Mouse (Mus musculus) forebrain, embryonic 10.5 days (tissue): ENCODE results near the gene Tspan4. TPM values are rescaled to one million over a fixed set of nuclear protein-coding genes. Genes with fewer than 3 reads are reported as not detected.

ENCODE experiments used
- DNase-seq: peaks from one replicate; pipeline ENCODE4 v3.0.0-alpha.2; 2017; ENCODE audit warnings: low spot score; ENCODE audit errors: extremely low spot score
- H3K27ac ChIP-seq: fragments of 300-500 bp; sonication (generic); 2 replicates; pipeline ENCODE4 v1.5.1; 2016; ENCODE audit warnings: mild to moderate bottlenecking
- H3K27me3 ChIP-seq: fragments of 300-500 bp; sonication (generic); 2 replicates; pipeline ENCODE4 v1.6.1; 2016; ENCODE audit warnings: mild to moderate bottlenecking; ENCODE audit not compliant: poor library complexity, severe bottlenecking
- H3K36me3 ChIP-seq: fragments of 300-500 bp; sonication (generic); replicated peaks from 2 replicates; pipeline ENCODE4 v1.6.1; 2016; ENCODE audit warnings: mild to moderate bottlenecking, moderate library complexity
- H3K4me1 ChIP-seq: fragments of 300-500 bp; sonication (generic); 2 replicates; pipeline ENCODE4 v1.6.1; 2016
- H3K4me3 ChIP-seq: fragments of 300-500 bp; sonication (generic); 2 replicates; pipeline ENCODE4 v1.5.1; 2016; ENCODE audit warnings: mild to moderate bottlenecking, moderate library complexity
- H3K9me3 ChIP-seq: fragments of 300-500 bp; sonication (generic); 2 replicates; pipeline ENCODE4 v1.6.1; 2016; ENCODE audit warnings: mild to moderate bottlenecking, moderate library complexity
- WGBS: fragments of 180-500 bp; shearing (Covaris S2); methylation state at CpG from one replicate; pipeline ENCODE4 v1.1.7; 2016; 5-methylcytosine and 5-hydroxymethylcytosine counted together
- polyA plus RNA-seq: library from polyadenylated mRNA; unstranded; fragments of >200 nt; fragmentation: Nextera tagmentation; extraction: Ambion mirVana; gene quantifications from 2 replicates; pipeline ENCODE4 v1.2.1, GENCODE M21; 2016

Gene Tspan4
- polyA plus RNA-seq, 1 experiment from 2014 or later, result 31.4 TPM

DNA sequence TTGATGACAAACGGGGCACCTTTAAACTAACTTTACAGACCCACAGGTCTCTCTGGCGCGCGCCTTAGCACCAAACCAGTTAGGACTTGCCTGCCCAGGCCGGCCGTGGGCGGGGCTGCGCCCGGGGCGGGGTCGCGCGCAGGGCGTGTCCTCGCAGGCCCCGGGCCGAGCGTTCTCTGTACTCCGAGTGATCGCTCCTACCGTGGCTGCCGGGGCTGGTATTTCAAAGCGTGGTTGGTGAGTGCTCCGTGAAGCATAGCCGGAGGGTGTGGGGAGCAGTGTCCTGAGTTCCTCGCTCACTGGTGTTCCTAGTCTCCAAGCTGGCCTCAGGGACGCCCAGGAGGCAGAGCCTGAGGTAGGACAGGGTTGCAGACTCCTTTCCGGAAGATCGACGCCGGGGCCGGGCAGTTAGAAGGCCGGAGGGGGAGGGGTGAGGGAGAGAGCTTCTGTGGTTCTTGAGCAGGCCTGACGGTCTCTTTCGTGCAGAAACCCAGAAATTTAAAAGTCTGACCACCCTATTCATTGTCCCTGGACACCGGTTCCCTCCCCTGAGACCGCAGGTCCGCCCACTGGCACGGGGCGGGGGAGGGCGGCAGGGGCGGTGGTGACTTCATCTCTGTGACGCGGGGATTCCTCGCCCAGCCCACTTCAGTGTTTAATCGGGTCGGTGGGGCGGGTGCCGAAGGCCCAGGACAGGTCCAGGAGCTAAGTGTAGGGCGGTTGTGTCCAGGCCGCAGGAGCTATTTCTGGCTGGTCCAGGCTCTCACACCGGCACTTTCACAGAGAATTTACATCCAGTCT is 7.6 kb upstream of the Tspan4 start, which contains the start of gene Cd151:
Cd151 (plus strand) TSS at position 163 of the 801 bp plus-strand sequence.
- Histone ChIP-seq H3K9me3 (no peaks in the 10 kb centered on the region), H3K4me1 (peaks cover 76% of the 10 kb centered on the region), H3K36me3 (peaks cover 36% of the 10 kb centered on the region), H3K27me3 (peaks cover 48% of the 10 kb centered on the region), H3K27ac (peak within 1 kb of the TSS; percentile 91), H3K4me3 (peak within 1 kb of the TSS; percentile 77)
- under 1% methylated on average over 52 of the region's 52 CpGs for WGBS
- peak; percentile 81 for DNase-seq

DNA sequence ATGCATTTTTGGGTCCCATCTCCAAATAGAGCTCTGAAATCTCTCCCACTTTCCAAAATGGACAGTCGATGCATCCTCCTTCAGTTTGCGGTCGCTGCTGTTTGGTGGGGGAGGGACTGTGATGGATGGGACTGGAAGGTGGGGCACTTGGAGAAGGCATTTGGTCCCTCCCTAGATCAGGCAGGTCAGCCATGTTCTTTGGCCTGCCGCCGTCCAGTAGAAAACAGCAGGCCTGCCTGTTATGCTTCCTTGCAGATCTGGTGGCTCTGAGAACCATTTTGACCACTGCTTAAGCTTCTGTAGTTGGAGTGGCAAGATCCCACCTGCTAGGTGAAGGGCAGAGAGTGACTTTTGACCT is 6.9 kb upstream of the Tspan4 start:
- Histone ChIP-seq H3K4me1 (peaks cover 73% of the 10 kb centered on the region), H3K9me3 (no peaks in the 10 kb centered on the region), H3K36me3 (peaks cover 41% of the 10 kb centered on the region), H3K27ac (peak overlapping the region; percentile 91), H3K27me3 (peaks cover 40% of the 10 kb centered on the region), H3K4me3 (peak overlapping the region; percentile 77)
- DNase-seq, result no peak
- 24% methylated on average over 5 of the region's 5 CpGs for WGBS

DNA sequence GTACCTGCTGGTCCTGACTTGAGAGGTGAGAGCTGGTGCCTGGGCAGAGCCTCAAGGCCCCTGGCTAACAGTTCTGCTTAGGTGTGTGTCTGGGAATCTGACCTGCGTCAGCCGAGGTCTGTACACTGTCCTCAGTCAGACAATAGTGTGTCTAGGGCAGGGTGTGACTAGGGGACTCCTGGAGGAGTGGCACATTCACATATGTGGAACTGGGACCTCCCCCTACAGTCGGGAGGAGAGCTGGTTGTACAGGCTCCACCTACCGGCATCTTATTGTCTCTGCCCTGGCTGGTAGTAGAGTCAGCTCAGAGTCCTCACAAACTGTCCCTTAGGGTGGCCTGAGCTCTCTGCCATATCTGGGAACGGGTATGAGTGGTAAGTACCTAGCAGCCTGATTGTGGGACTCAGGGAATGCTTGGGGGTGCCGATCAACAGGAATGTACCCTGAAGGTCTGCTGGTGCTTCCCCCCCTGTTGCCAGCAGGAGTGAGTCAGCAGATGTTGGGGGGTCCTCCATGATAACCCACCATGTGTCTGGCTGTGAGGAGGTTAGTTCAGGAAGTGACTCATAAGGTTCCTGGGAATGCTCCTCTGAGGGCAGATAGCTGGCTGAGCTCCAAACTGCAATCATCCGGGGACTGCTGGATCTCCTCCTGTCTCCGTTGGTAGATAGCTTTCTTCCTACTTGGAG is 6.4 kb upstream of the Tspan4 start:
- Histone ChIP-seq H3K4me1 (peaks cover 73% of the 10 kb centered on the region), H3K27me3 (peaks cover 35% of the 10 kb centered on the region), H3K27ac (peak overlapping the region; percentile 91), H3K9me3 (no peaks in the 10 kb centered on the region), H3K4me3 (peak overlapping the region; percentile 77), H3K36me3 (peaks cover 41% of the 10 kb centered on the region)
- no peak for DNase-seq
- 31% methylated on average over 8 of the region's 8 CpGs for WGBS

DNA sequence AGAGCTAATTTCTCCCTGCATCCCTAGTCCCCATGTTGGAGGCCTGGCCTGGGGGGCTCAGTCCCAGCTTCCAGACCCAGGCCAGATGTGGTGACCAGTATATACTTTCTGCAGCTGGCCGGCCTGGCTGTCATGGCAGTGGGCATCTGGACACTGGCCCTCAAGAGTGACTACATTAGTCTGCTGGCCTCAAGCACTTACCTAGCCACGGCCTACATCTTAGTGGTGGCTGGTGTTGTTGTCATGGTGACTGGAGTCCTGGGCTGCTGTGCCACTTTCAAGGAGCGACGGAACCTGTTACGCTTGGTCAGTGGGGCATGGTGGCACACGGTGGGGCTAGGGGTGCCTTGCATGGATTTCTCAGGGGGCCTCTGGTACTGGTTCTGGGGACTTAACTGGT is 5.7 kb upstream of the Tspan4 start:
- Histone ChIP-seq H3K27ac (peak overlapping the region; percentile 91), H3K4me1 (peaks cover 74% of the 10 kb centered on the region), H3K9me3 (no peaks in the 10 kb centered on the region), H3K4me3 (peak overlapping the region; percentile 77), H3K27me3 (peaks cover 28% of the 10 kb centered on the region), H3K36me3 (peaks cover 41% of the 10 kb centered on the region)
- WGBS, result 86% methylated on average over 6 of the region's 6 CpGs
- no peak for DNase-seq

DNA sequence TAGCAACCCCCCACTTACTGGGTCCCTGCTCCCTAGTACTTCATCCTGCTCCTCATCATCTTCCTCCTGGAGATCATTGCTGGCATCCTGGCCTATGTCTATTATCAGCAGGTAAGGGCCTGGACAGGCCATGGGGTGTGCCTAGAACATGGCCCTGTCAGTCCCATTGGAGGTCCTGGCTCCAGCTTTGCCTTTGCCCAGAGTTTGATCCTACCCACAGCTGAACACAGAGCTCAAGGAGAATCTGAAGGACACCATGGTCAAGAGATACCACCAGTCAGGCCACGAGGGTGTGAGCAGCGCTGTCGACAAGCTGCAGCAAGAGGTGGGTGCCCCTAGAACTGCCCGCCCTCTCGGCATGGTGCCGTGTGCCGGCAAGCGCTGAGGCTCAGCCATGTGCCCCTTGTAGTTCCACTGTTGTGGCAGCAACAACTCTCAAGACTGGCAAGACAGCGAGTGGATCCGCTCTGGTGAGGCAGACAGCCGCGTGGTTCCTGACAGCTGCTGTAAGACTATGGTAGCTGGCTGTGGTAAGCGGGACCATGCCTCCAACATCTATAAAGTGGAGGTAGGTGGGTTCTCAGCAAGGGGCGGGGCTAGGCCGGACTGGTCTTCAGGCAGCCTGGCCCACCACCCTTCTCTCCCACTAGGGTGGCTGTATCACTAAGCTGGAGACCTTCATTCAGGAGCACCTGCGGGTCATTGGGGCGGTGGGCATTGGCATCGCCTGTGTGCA is 5.0 kb upstream of the Tspan4 start:
- H3K27me3 ChIP-seq, result peaks cover 21% of the 10 kb centered on the region
- no peaks in the 10 kb centered on the region for H3K9me3 ChIP-seq
- DNase-seq, result no peak
- 92% methylated on average over 18 of the region's 18 CpGs for WGBS
- no peak overlapping the region; the same call in 1 of the 2 replicates for H3K27ac ChIP-seq
- H3K4me1 ChIP-seq, result peaks cover 69% of the 10 kb centered on the region
- H3K4me3 ChIP-seq, result 0 out of 2 replicates have a peak overlapping the region, but pooled peaks have one; percentile 77
- peaks cover 41% of the 10 kb centered on the region for H3K36me3 ChIP-seq

DNA sequence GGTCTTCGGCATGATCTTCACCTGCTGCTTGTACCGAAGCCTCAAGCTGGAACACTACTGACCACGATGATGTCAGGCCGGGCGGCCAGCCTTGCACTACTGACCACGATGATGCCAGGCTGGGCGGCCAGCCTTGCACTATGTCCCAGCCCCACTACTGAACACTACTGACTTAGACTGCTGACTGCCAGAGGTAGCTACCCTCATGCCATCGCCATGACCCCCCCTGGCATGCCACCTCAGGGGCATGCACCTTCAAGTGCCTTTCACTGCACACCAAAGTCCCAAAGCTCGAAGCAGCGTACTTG is 4.4 kb upstream of the Tspan4 start:
- Histone ChIP-seq H3K27me3 (peaks cover 18% of the 10 kb centered on the region), H3K36me3 (peaks cover 41% of the 10 kb centered on the region), H3K27ac (no peak overlapping the region), H3K4me3 (no peak overlapping the region), H3K4me1 (peaks cover 67% of the 10 kb centered on the region), H3K9me3 (no peaks in the 10 kb centered on the region)
- DNase-seq, result no peak
- 95% methylated on average over 10 of the region's 10 CpGs for WGBS

DNA sequence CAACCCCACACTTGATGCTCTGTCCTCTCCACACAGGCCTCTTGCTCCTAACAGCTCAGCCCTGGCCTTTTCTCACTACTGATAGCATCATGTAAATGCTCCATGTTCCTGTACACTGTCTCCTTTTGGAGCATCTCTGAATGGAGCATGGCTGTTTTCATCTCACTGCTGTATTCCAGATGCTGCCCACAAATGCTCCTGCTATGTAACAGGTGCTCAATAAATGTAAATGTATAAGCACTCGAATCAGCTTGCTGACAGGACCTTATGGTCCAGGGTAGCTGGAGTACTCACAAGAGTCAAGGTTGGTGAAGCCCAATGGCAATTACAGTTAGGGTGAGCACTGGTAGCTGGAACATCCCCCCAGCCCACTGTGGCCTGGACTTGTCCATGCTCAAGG is 3.8 kb upstream of the Tspan4 start:
- Histone ChIP-seq H3K4me3 (no peak overlapping the region), H3K27ac (no peak overlapping the region), H3K4me1 (peaks cover 68% of the 10 kb centered on the region), H3K9me3 (no peaks in the 10 kb centered on the region), H3K36me3 (peaks cover 41% of the 10 kb centered on the region), H3K27me3 (peaks cover 18% of the 10 kb centered on the region)
- DNase-seq, result no peak
- 93% methylated on average over 1 of the region's 1 CpGs for WGBS

DNA sequence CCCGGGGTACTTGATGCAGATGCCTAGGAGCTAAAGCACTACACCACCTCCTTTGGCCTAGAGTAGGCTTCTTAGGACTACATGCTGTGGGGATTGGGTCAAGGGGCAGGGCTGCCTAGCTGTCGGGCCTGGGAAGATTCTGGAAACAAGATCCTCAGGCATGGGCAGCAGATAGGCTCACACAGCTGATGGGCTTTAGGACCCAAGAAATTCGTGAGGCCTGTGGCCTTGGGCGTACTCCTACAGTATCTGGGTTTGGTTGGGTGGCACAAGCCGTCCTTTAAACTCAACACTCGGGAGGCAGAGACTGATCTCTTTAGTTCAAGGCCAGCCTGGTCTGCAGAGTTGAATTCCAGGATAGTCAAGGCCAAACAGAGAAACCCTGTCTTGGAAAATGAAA is 2.8 kb upstream of the Tspan4 start:
- Histone ChIP-seq H3K27me3 (peaks cover 18% of the 10 kb centered on the region), H3K4me1 (peaks cover 70% of the 10 kb centered on the region), H3K9me3 (no peaks in the 10 kb centered on the region), H3K4me3 (no peak overlapping the region), H3K36me3 (peaks cover 41% of the 10 kb centered on the region), H3K27ac (no peak overlapping the region)
- 84% methylated on average over 6 of the region's 6 CpGs for WGBS
- DNase-seq, result no peak

DNA sequence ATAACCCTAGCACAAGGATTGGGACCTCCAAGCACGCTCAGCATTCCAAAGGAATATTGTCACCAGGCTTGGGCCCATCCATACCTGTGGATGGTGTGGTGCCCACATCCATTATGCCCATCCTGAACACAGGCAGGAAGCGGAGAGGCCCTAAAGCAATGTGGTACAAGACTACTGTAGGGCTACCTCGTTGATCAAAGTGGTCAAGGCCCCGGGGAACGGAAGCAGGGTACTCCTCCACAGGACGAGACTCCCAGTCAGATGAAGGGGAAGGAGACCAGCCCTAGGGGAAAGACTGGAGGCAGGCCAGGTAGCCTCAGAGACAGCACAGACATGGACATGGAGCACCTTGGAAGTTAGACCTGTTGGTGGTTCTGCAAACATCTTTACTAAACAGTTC is 2.3 kb upstream of the Tspan4 start:
- DNase-seq, result no peak
- Histone ChIP-seq H3K4me3 (no peak overlapping the region), H3K36me3 (peaks cover 41% of the 10 kb centered on the region), H3K27ac (no peak overlapping the region), H3K4me1 (peaks cover 70% of the 10 kb centered on the region), H3K27me3 (peaks cover 24% of the 10 kb centered on the region), H3K9me3 (no peaks in the 10 kb centered on the region)
- WGBS, result 94% methylated on average over 6 of the region's 6 CpGs

DNA sequence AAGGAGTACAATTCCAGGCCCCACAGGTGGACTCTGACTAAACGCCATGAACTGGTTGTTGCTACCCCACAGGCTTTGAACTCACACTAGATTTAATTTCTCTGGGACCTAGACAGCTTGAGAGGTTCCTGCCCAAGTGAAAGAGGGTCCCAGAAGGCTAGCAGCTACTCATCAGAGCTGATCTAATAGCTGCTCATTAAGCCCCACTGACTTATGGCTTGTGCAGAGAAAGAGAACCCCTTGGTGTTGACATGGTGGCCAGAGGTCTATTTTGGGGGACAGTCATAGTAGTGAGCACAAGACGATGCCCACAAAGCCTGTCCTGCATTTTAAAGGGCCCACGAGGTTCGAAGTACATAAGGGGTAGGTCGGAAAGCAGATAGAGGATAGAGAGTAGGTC is 880 bp upstream of the Tspan4 start:
- no peak for DNase-seq
- WGBS, result 12% methylated on average over 5 of the region's 5 CpGs
- Histone ChIP-seq H3K9me3 (no peaks in the 10 kb centered on the region), H3K27me3 (peaks cover 29% of the 10 kb centered on the region), H3K4me1 (peaks cover 62% of the 10 kb centered on the region), H3K27ac (peak overlapping the region; percentile 99; the same call in 1 of the 2 replicates), H3K4me3 (peak overlapping the region; percentile 88), H3K36me3 (peaks cover 37% of the 10 kb centered on the region)

DNA sequence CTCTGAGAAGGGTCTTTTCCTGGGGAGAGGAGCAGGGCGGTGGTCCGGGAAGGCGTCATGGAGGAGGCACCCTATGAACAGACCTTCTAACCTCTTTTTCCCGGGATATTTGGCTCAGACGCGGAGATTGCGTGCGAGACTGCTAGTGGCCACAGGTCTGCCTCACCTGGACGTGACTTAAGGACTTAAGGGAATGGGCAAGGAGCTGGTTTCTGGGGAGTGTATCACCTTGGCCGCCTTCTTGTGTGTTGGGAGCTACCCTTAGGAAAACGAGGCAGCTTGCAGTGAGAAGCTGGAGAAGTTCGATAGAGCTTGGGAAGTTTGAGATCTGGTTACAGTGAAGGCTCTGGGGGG is 742 bp downstream of the Tspan4 start:
- Histone ChIP-seq H3K36me3 (peaks cover 20% of the 10 kb centered on the region), H3K27ac (peak overlapping the region; percentile 99), H3K4me3 (peak overlapping the region; percentile 88), H3K9me3 (no peaks in the 10 kb centered on the region), H3K4me1 (peaks cover 50% of the 10 kb centered on the region), H3K27me3 (peaks cover 29% of the 10 kb centered on the region)
- WGBS, result 1% methylated on average over 12 of the region's 12 CpGs
- DNase-seq, result no peak

DNA sequence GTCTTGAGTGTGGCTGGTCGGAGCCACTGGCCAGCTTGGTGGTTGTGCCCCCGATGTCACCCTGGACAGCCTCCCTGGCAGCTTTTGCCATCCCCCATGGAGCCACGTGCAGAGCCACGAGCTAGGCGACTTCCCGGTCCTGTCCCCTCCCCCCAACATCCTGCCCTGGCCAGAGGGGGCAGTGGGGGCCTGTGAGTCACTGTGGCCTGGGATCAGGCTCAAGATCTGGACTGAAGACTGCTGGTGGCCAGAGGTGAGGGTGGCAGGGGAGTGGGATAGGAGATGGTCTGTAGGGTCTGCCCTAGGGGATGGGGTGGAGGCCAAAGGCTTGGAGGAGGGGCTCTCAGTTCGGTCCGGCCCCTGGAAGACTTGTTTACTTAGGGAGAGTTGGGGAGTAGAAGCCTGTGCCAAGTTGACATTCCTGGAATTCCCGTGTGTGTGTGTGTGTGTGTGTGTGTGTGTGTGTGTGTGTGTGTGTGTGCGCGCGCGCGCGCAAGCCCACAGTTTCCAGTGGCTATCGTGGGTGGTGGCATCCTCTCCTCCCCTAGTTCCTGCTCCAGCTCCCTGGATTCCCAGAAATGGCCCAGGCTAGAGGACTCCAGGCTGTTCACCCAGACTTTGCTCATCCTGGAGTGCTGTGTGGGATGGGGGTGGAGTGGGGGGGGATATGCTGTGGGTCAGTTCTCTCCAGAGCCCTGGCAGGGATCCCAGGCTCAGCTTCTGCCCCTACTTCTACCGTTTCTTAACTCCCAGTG is 1.4 kb downstream of the Tspan4 start:
- 6% methylated on average over 17 of the region's 17 CpGs for WGBS
- Histone ChIP-seq H3K4me3 (peak overlapping the region; percentile 88), H3K27ac (peak overlapping the region; percentile 99), H3K36me3 (peaks cover 14% of the 10 kb centered on the region), H3K27me3 (peaks cover 34% of the 10 kb centered on the region), H3K4me1 (peaks cover 56% of the 10 kb centered on the region), H3K9me3 (no peaks in the 10 kb centered on the region)
- DNase-seq, result peak; percentile 67
